Mouse (Mus musculus) CH12.LX (cell line): ENCODE results near the gene Col25a1. TPM values are rescaled to one million over a fixed set of nuclear protein-coding genes. Genes with fewer than 3 reads are reported as not detected.

Experiments used
- DNase-seq: peaks from one replicate; pipeline ENCODE4 v3.0.0-alpha.2; 2013; ENCODE audit errors: extremely low read depth
- H3K27ac ChIP-seq: 2 replicates; pipeline ENCODE4 v1.5.1; 2012; ENCODE audit warnings: low read depth, mild to moderate bottlenecking, control low read depth, moderate library complexity; ENCODE audit not compliant: insufficient read depth
- H3K27me3 ChIP-seq: replicated peaks from 2 replicates; pipeline ENCODE3; 2012; ENCODE audit warnings: inconsistent platforms
- H3K36me3 ChIP-seq, 2 experiments: replicated peaks in 1 of 2; 2 replicates each; pipeline versions ENCODE3 to v1.6.1; 2012; ENCODE audit warnings: inconsistent platforms in 1 of 2, low read length in 1 of 2, mild to moderate bottlenecking in 1 of 2, mixed read lengths in 1 of 2, moderate library complexity in 1 of 2; ENCODE audit not compliant: control insufficient read depth in 1 of 2, insufficient read depth in 1 of 2
- H3K4me1 ChIP-seq, 2 experiments: 2 replicates each; pipeline ENCODE4 v1.6.1; 2012; ENCODE audit warnings: inconsistent platforms in 1 of 2, moderate library complexity in 1 of 2; ENCODE audit not compliant: insufficient read depth in 2 of 2, control insufficient read depth in 1 of 2
- H3K4me2 ChIP-seq: 2 replicates; pipeline ENCODE4 v1.6.1; 2012; ENCODE audit warnings: low read depth, mild to moderate bottlenecking, control low read depth; ENCODE audit not compliant: poor library complexity, insufficient read depth, severe bottlenecking
- H3K4me3 ChIP-seq, 3 experiments: fragments of 150-350 bp in 1 of 3; sonication (generic) in 1 of 3; replicated peaks in 1 of 3; 2 replicates each; pipeline versions ENCODE3 to v1.5.1; 2011 to 2012; ENCODE audit warnings: low read depth in 2 of 3, low read length in 2 of 3, mild to moderate bottlenecking in 2 of 3, moderate library complexity in 2 of 3, control low read depth in 1 of 3, improper control_type of control experiment in 1 of 3, inconsistent platforms in 1 of 3, mixed read lengths in 1 of 3; ENCODE audit not compliant: poor library complexity in 1 of 3
- H3K79me2 ChIP-seq: replicated peaks from 2 replicates; pipeline ENCODE4 v1.6.1; 2012; ENCODE audit warnings: mild to moderate bottlenecking, moderate library complexity; ENCODE audit not compliant: control insufficient read depth, poor library complexity, insufficient read depth, severe bottlenecking; ENCODE audit errors: extremely low read depth
- H3K9ac ChIP-seq: 2 replicates; pipeline ENCODE4 v1.6.1; 2012; ENCODE audit warnings: low read depth, mild to moderate bottlenecking, control low read depth, moderate library complexity; ENCODE audit not compliant: insufficient read depth
- H3K9me3 ChIP-seq: replicated peaks from 2 replicates; pipeline ENCODE3; 2012; ENCODE audit warnings: low read length, inconsistent platforms, mixed read lengths
- BHLHE40 ChIP-seq: IDR thresholded peaks from 2 replicates; pipeline ENCODE4 v1.6.1; 2011; ENCODE audit warnings: mild to moderate bottlenecking, low read depth, low read length, improper control_type of control experiment
- CHD2 ChIP-seq: IDR thresholded peaks from 2 replicates; pipeline ENCODE4 v1.6.1; 2011; ENCODE audit warnings: low read length, improper control_type of control experiment
- CTCF ChIP-seq, 2 experiments: IDR thresholded peaks in 1 of 2; conservative IDR thresholded peaks in 1 of 2; 2 replicates each; pipeline ENCODE4 v1.5.1; 2011 to 2012; ENCODE audit warnings: low read depth in 2 of 2, low read length in 2 of 2, improper control_type of control experiment in 1 of 2, inconsistent platforms in 1 of 2, mild to moderate bottlenecking in 1 of 2, moderate library complexity in 1 of 2
- ELF1 ChIP-seq: IDR thresholded peaks from 2 replicates; pipeline ENCODE4 v1.6.1; 2014; ENCODE audit warnings: low read depth, mild to moderate bottlenecking, inconsistent platforms, low read length, improper control_type of control experiment
- EP300 ChIP-seq: IDR thresholded peaks from 2 replicates; pipeline ENCODE4 v1.6.1; 2011; ENCODE audit warnings: low read length, improper control_type of control experiment
- ETS1 ChIP-seq: conservative IDR thresholded peaks from 2 replicates; pipeline ENCODE4 v1.6.1; 2012; ENCODE audit warnings: low read depth, mild to moderate bottlenecking, inconsistent platforms, low read length, improper control_type of control experiment, moderate library complexity
- GABPA ChIP-seq: IDR thresholded peaks from 2 replicates; pipeline ENCODE4 v1.6.1; 2012; ENCODE audit warnings: low read depth, low read length, improper control_type of control experiment, inconsistent platforms; ENCODE audit not compliant: insufficient replicate concordance
- IRF4 ChIP-seq: IDR thresholded peaks from 2 replicates; pipeline ENCODE4 v1.6.1; 2014; ENCODE audit warnings: low read depth, mild to moderate bottlenecking, inconsistent platforms, low read length, improper control_type of control experiment
- JUN ChIP-seq: IDR thresholded peaks from 2 replicates; pipeline ENCODE4 v1.6.1; 2011; ENCODE audit warnings: low read depth, mild to moderate bottlenecking, low read length, improper control_type of control experiment, moderate library complexity; ENCODE audit not compliant: insufficient read depth
- KAT2A ChIP-seq: IDR thresholded peaks from 2 replicates; pipeline ENCODE4 v1.6.1; 2012; ENCODE audit warnings: low read length, improper control_type of control experiment, inconsistent platforms; ENCODE audit not compliant: insufficient replicate concordance
- MAX ChIP-seq: IDR thresholded peaks from 2 replicates; pipeline ENCODE4 v1.6.1; 2011; ENCODE audit warnings: low read length, improper control_type of control experiment
- MEF2A ChIP-seq: IDR thresholded peaks from 2 replicates; pipeline ENCODE4 v1.6.1; 2014; ENCODE audit warnings: low read depth, mild to moderate bottlenecking, inconsistent platforms, low read length, improper control_type of control experiment, borderline replicate concordance
- MYC ChIP-seq: IDR thresholded peaks from 2 replicates; pipeline ENCODE4 v1.6.1; 2011; ENCODE audit warnings: low read depth, mild to moderate bottlenecking, improper control_type of control experiment, low read length
- NELFE ChIP-seq: IDR thresholded peaks from 2 replicates; pipeline ENCODE4 v1.6.1; 2011; ENCODE audit warnings: low read depth, low read length, improper control_type of control experiment
- POLR2AphosphoS2 ChIP-seq: IDR thresholded peaks from 2 replicates; pipeline ENCODE4 v1.6.1; 2011; ENCODE audit warnings: low read depth, low read length, improper control_type of control experiment
- RAD21 ChIP-seq: IDR thresholded peaks from 2 replicates; pipeline ENCODE4 v1.6.1; 2011; ENCODE audit warnings: low read depth, mild to moderate bottlenecking, low read length, improper control_type of control experiment, moderate library complexity
- RCOR1 ChIP-seq: conservative IDR thresholded peaks from 2 replicates; pipeline ENCODE4 v1.6.1; 2012; ENCODE audit warnings: low read depth, mild to moderate bottlenecking, inconsistent platforms, low read length, improper control_type of control experiment
- SIN3A ChIP-seq: IDR thresholded peaks from 2 replicates; pipeline ENCODE4 v1.6.1; 2012; ENCODE audit warnings: low read length, improper control_type of control experiment, inconsistent platforms
- SMC3 ChIP-seq: IDR thresholded peaks from 2 replicates; pipeline ENCODE4 v1.6.1; 2011; ENCODE audit warnings: low read depth, low read length, improper control_type of control experiment
- TBP ChIP-seq: conservative IDR thresholded peaks from 2 replicates; pipeline ENCODE4 v1.6.1; 2011; ENCODE audit warnings: low read depth, low read length, improper control_type of control experiment
- UBTF ChIP-seq: IDR thresholded peaks from 2 replicates; pipeline ENCODE4 v1.6.1; 2012; ENCODE audit warnings: low read depth, mild to moderate bottlenecking, inconsistent platforms, low read length, improper control_type of control experiment, moderate library complexity
- ZKSCAN1 ChIP-seq: IDR thresholded peaks from 2 replicates; pipeline ENCODE4 v1.6.1; 2012; ENCODE audit warnings: low read depth, inconsistent platforms, low read length, improper control_type of control experiment, borderline replicate concordance
- ZMIZ1 ChIP-seq: IDR thresholded peaks from 2 replicates; pipeline ENCODE4 v1.6.1; 2012; ENCODE audit warnings: low read depth, mild to moderate bottlenecking, inconsistent platforms, low read length, improper control_type of control experiment
- dilution Hi-C: fragments of 300-500 bp; cut with MboI; formaldehyde crosslinking; loops from 2 replicates; pipeline ENCODE4 v1.14.3; 2020; ENCODE audit warnings: low sequenced_read_pairs; ENCODE audit not compliant: extremely low pct_unique_long_range_greater_than_20kb, extremely low pct_ligation_motif_present
- in situ Hi-C: fragments of 300-500 bp; cut with MboI; formaldehyde crosslinking; loops from 3 replicates; pipeline ENCODE4 v1.14.3; 2019; ENCODE audit warnings: low sequenced_read_pairs, low pct_ligation_motif_present, low pct_unique_long_range_greater_than_20kb, mixed read lengths
- polyA plus RNA-seq: library from polyadenylated mRNA; unstranded; fragments of >175 nt; gene quantifications from 2 replicates; pipeline ENCODE4 v1.2.1, GENCODE M21; 2012; ENCODE audit warnings: low read depth; ENCODE audit not compliant: insufficient read length
- total RNA-seq, 2 experiments: library from RNA; depleted of rRNA; stranded (reverse); fragments of 300-350 nt in 1 of 2; fragments of >200 nt in 1 of 2; gene quantifications; 2 replicates each; pipeline ENCODE4 v1.2.3; 2012 to 2014

Col25a1 gene
- total and polyA plus RNA-seq, 3 experiments, result not detected

GRCm38 (mm10) chr3:130291926-130292325 lies 160.6 kb downstream of the Col25a1 start:
- dilution Hi-C loops, result no loop called here

GRCm38 (mm10) chr3:130300530-130300929 lies 169.2 kb downstream of the Col25a1 start:
- Histone ChIP-seq H3K27ac (no peak overlapping the region), H3K79me2 (no peaks in the 10 kb centered on the region), H3K27me3 (no peaks in the 10 kb centered on the region), H3K4me1 (peaks cover 0 to 6% of the 10 kb centered on the region in 2 experiments; a peak in 2 of 4 replicates), H3K9ac (no peak overlapping the region), H3K4me3 (no peak overlapping the region), H3K4me2 (no peak overlapping the region), H3K36me3 (no peaks in the 10 kb centered on the region), H3K9me3 (no peaks in the 10 kb centered on the region)
- no peak for TF ChIP-seq NELFE
- no peak for TF ChIP-seq JUN
- TF ChIP-seq UBTF, result no peak
- TF ChIP-seq MEF2A, result no peak
- TF ChIP-seq ZMIZ1, result no peak
- no peak for TF ChIP-seq GABPA
- TF ChIP-seq RCOR1, result no peak
- TF ChIP-seq KAT2A, result no peak
- TF ChIP-seq EP300, result no peak
- no peak for TF ChIP-seq IRF4
- no peak for TF ChIP-seq RAD21
- no peak for TF ChIP-seq ELF1
- no peak for TF ChIP-seq ZKSCAN1
- no peak for TF ChIP-seq SMC3
- no peak for TF ChIP-seq CHD2
- TF ChIP-seq ETS1, result no peak
- no peak for TF ChIP-seq TBP
- TF ChIP-seq CTCF (conservative IDR thresholded peaks at IDR 0.05 in 1 of 2, IDR thresholded peaks at IDR 0.05 in 1 of 2; ENCODE audit: low read depth in 2 of 2, low read length in 2 of 2), result no peak
- no peak for TF ChIP-seq BHLHE40
- no peak for TF ChIP-seq MYC
- dilution Hi-C loops, result no loop called here
- in situ Hi-C loops, result no loop called here
- DNase-seq, result no peak

More at GRCm38 (mm10) chr3:130291926-130292325, 160.6 kb downstream of the Col25a1 start:
- TF ChIP-seq ELF1 (no peak), UBTF (no peak), MEF2A (no peak), GABPA (no peak), SIN3A (no peak), KAT2A (no peak), POLR2AphosphoS2 (no peak), MAX (no peak)
- DNase-seq, result no peak
- no peak overlapping the region for H3K27ac ChIP-seq
- no peak overlapping the region for H3K4me3 ChIP-seq
- H3K79me2 ChIP-seq, result no peaks in the 10 kb centered on the region
- no peaks in the 10 kb centered on the region for H3K36me3 ChIP-seq
- H3K9ac ChIP-seq, result no peak overlapping the region
- in situ Hi-C loops, result no loop called here
- no peak overlapping the region for H3K4me2 ChIP-seq
- no peaks in the 10 kb centered on the region for H3K27me3 ChIP-seq
- H3K9me3 ChIP-seq, result no peaks in the 10 kb centered on the region
- 0 out of 4 replicates have a peak, but pooled peaks cover 0 to 3% of the 10 kb centered on the region in 2 experiments for H3K4me1 ChIP-seq
